Mouse (Mus musculus): ENCODE results near the gene Trpm3. TPM values are rescaled to one million over a fixed set of nuclear protein-coding genes. Genes with fewer than 3 reads are reported as not detected.
A peak's percentile ranks its signal among the peaks of the same experiment; 100 is the strongest.

Gene Trpm3
- total and polyA plus RNA-seq, 3 experiments, result 0.49 TPM; not detected in 2

DNA sequence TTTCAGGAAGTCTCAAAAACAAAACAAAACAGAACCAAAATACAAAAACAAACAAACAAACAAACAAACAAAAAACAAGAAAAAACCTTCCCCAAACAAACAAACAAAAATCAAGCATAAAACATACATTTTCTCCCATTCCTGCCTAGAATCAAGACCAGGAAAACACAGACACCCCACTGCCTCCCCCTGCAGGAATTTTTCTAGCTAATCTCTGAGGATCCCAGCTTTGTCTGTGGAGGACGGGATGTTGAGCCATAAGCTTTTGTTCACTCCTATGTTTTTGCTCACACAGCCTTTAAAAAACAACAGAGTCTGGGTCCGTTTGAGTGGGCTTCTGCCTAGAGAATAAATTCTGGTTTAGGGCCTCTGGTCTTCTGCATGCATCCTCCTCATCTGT is 162.1 kb downstream of the Trpm3 start:
- no peaks in the 10 kb centered on the region for H3K36me3 ChIP-seq (replicated peaks)
- DNase-seq (ENCODE audit: low spot score), result no peak
- ATAC-seq (ENCODE audit: extremely low read depth, insufficient number of reproducible peaks, low FRiP score, poor library complexity, severe bottlenecking), result no peak
- no peaks in the 10 kb centered on the region for H3K9me3 ChIP-seq (replicated peaks)
- H3K27me3 ChIP-seq (ENCODE audit: insufficient read depth, low read length), result 0 out of 2 replicates have a peak, but pooled peaks cover 7% of the 10 kb centered on the region
- no peaks in the 10 kb centered on the region for H3K4me1 ChIP-seq (ENCODE audit: insufficient read depth, low read depth, low read length)
- TF ChIP-seq POLR2AphosphoS5 (IDR thresholded peaks at IDR 0.05; ENCODE audit: insufficient replicate concordance, low read depth, low read length) (no peak), GATA1 (IDR thresholded peaks at IDR 0.05; ENCODE audit: borderline replicate concordance, low read length) (no peak), GATA2 (IDR thresholded peaks at IDR 0.05; ENCODE audit: borderline replicate concordance, low read depth, low read length) (no peak), CTCF (IDR thresholded peaks at IDR 0.05; ENCODE audit: low read depth, low read length) (no peak), TAL1 (conservative IDR thresholded peaks at IDR 0.05; ENCODE audit: low read depth, low read length) (no peak)
- no peak overlapping the region for H3K4me3 ChIP-seq (ENCODE audit: low read depth, low read length)

DNA sequence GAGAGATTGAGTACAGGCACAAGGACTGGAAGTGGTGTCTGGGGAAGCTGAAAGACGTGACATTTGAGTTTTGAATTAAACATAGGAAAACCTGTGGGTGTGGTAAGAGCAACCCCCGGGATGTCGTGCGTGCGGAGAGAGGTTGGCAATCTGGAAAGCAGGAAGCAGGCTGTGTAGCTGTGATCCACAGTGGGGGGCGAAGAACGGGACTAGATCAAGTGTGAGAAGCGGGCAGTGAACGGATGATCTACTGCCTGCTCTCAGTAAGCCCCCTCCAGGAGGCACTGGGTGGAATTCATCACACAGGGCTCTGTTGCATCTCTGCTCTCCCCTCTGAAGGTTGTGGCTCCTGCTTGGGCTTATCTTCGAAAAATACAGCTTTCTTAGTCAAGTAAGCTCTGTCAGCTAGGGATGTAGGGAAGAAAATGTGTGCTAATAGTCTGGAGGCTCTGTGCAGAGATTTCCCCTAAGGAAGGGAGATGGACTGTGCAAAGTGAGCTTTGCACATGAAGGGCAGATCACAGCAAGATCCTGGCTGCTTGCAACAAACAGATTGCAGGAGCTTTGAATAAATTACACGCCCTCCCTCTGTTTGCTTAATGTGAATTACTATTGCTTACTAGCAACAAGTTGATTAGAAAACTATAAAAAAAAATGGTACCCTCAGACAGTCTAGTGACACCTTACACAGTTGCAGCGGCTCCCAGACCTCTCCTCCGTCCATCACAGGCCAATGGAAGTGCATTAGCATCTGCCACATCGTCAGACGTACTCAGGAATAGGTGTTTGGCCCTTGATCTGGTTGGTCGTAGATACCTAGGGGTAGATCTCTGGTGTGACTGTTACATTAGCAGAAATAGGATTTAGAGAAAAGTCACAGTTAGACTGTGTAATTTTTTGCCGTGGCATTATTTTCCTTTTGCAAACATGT is 164.4 kb downstream of the Trpm3 start:
- TF ChIP-seq TAL1 (conservative IDR thresholded peaks at IDR 0.05; ENCODE audit: low read depth, low read length), result no peak
- no peak for TF ChIP-seq GATA1 (IDR thresholded peaks at IDR 0.05; ENCODE audit: borderline replicate concordance, low read length)
- TF ChIP-seq POLR2AphosphoS5 (IDR thresholded peaks at IDR 0.05; ENCODE audit: insufficient replicate concordance, low read depth, low read length), result no peak
- TF ChIP-seq CTCF (IDR thresholded peaks at IDR 0.05; ENCODE audit: low read depth, low read length), result no peak
- TF ChIP-seq GATA2 (IDR thresholded peaks at IDR 0.05; ENCODE audit: borderline replicate concordance, low read depth, low read length), result no peak
- Histone ChIP-seq H3K4me3 (ENCODE audit: low read depth, low read length) (no peak overlapping the region), H3K9me3 (replicated peaks) (no peaks in the 10 kb centered on the region), H3K36me3 (replicated peaks) (no peaks in the 10 kb centered on the region), H3K27me3 (ENCODE audit: insufficient read depth, low read length) (0 out of 2 replicates have a peak, but pooled peaks cover 10% of the 10 kb centered on the region), H3K4me1 (ENCODE audit: insufficient read depth, low read depth, low read length) (no peaks in the 10 kb centered on the region)
- ATAC-seq (ENCODE audit: extremely low read depth, insufficient number of reproducible peaks, low FRiP score, poor library complexity, severe bottlenecking), result no peak
- no peak for DNase-seq (ENCODE audit: low spot score)

DNA sequence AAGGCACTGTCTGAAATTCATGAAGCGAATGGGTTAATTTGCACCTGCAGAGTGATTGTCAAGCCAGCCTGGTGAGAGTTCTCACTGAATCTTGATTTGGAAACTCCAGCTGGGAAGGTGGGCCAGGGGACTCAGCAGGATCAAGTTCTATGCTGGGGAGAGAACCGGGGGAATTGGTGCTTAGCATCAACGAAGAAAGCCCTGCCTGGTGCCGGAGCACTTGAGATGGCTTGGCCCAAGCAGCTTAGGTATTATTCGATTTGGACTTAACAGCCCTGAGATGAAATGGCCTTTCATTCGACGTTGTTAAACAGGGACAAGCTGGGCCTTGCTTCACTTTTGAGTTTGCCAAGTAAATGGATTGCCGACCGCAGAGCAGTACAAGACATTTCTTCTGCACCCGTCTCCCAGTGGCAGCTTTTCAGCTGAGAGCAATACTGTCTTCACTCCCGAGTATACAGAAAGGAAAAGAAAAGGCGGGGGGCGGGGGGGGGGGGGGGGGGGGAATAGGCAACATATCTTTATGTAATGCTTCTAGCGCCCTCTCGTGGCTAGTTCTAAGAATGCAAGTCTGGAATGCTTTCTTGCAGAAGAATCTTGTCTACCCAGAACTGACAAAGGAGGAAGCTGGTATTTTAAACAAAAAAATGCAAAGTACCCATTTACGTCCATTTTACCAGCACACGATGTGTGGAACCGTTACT is 165.3 kb downstream of the Trpm3 start:
- no peak for ATAC-seq (ENCODE audit: extremely low read depth, insufficient number of reproducible peaks, low FRiP score, poor library complexity, severe bottlenecking)
- no peaks in the 10 kb centered on the region for H3K4me1 ChIP-seq (ENCODE audit: insufficient read depth, low read depth, low read length)
- no peak overlapping the region for H3K4me3 ChIP-seq (ENCODE audit: low read depth, low read length)
- DNase-seq (ENCODE audit: low spot score), result no peak
- 0 out of 2 replicates have a peak, but pooled peaks cover 10% of the 10 kb centered on the region for H3K27me3 ChIP-seq (ENCODE audit: insufficient read depth, low read length)
- H3K9me3 ChIP-seq (replicated peaks), result no peaks in the 10 kb centered on the region
- no peaks in the 10 kb centered on the region for H3K36me3 ChIP-seq (replicated peaks)
- TF ChIP-seq TAL1 (conservative IDR thresholded peaks at IDR 0.05; ENCODE audit: low read depth, low read length) (no peak), CTCF (IDR thresholded peaks at IDR 0.05; ENCODE audit: low read depth, low read length) (0 out of 2 replicates have a peak, but pooled peaks have one; percentile 10)

GRCm38 (mm10) chr19:22308081-22308480 is 169.2 kb downstream of the Trpm3 start:
- Histone ChIP-seq H3K36me3 (replicated peaks) (no peaks in the 10 kb centered on the region), H3K4me3 (ENCODE audit: low read depth, low read length) (no peak overlapping the region), H3K9me3 (replicated peaks) (no peaks in the 10 kb centered on the region), H3K4me1 (ENCODE audit: insufficient read depth, low read depth, low read length) (no peaks in the 10 kb centered on the region), H3K27me3 (ENCODE audit: insufficient read depth, low read length) (0 out of 2 replicates have a peak, but pooled peaks cover 8% of the 10 kb centered on the region)
- no peak for DNase-seq (ENCODE audit: low spot score)
- TF ChIP-seq TAL1 (conservative IDR thresholded peaks at IDR 0.05; ENCODE audit: low read depth, low read length), result no peak
- no peak for TF ChIP-seq CTCF (IDR thresholded peaks at IDR 0.05; ENCODE audit: low read depth, low read length)
- TF ChIP-seq POLR2AphosphoS5 (IDR thresholded peaks at IDR 0.05; ENCODE audit: insufficient replicate concordance, low read depth, low read length), result no peak
- no peak for TF ChIP-seq GATA2 (IDR thresholded peaks at IDR 0.05; ENCODE audit: borderline replicate concordance, low read depth, low read length)
- TF ChIP-seq GATA1 (IDR thresholded peaks at IDR 0.05; ENCODE audit: borderline replicate concordance, low read length), result no peak
- no peak for ATAC-seq (ENCODE audit: extremely low read depth, insufficient number of reproducible peaks, low FRiP score, poor library complexity, severe bottlenecking)

GRCm38 (mm10) chr19:22317306-22317705 is 178.5 kb downstream of the Trpm3 start:
- no peak for TF ChIP-seq POLR2AphosphoS5 (IDR thresholded peaks at IDR 0.05; ENCODE audit: insufficient replicate concordance, low read depth, low read length)
- no peak for TF ChIP-seq GATA1 (IDR thresholded peaks at IDR 0.05; ENCODE audit: borderline replicate concordance, low read length)
- TF ChIP-seq TAL1 (conservative IDR thresholded peaks at IDR 0.05; ENCODE audit: low read depth, low read length), result no peak
- TF ChIP-seq CTCF (IDR thresholded peaks at IDR 0.05; ENCODE audit: low read depth, low read length), result no peak
- TF ChIP-seq GATA2 (IDR thresholded peaks at IDR 0.05; ENCODE audit: borderline replicate concordance, low read depth, low read length), result no peak
- Histone ChIP-seq H3K4me3 (ENCODE audit: low read depth, low read length) (no peak overlapping the region), H3K9me3 (replicated peaks) (no peaks in the 10 kb centered on the region), H3K36me3 (replicated peaks) (no peaks in the 10 kb centered on the region), H3K27me3 (ENCODE audit: insufficient read depth, low read length) (no peaks in the 10 kb centered on the region; the same call in 1 of the 2 replicates), H3K4me1 (ENCODE audit: insufficient read depth, low read depth, low read length) (no peaks in the 10 kb centered on the region)
- no peak for ATAC-seq (ENCODE audit: extremely low read depth, insufficient number of reproducible peaks, low FRiP score, poor library complexity, severe bottlenecking)
- DNase-seq (ENCODE audit: low spot score), result no peak

DNA sequence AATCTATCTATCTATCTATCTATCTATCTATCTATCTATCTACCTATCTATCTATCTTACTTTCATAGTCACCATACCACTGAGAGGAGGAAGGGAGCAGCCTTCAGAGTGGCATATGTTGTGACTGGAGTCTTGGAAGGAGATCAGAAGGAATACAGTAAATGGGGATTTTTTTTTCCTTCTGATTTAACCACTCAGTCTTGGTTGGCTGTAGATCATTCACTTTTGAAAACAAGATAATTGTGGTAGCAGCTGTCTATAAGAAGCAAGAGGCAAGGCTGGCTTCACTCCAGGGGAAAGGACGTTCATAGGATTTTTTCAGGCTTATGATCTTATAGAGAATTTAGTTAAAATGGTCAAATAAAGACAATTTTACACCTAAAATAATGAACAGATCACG is 188.0 kb downstream of the Trpm3 start:
- no peaks in the 10 kb centered on the region for H3K27me3 ChIP-seq (ENCODE audit: insufficient read depth, low read length)
- TF ChIP-seq POLR2AphosphoS5 (IDR thresholded peaks at IDR 0.05; ENCODE audit: insufficient replicate concordance, low read depth, low read length) (no peak), GATA1 (IDR thresholded peaks at IDR 0.05; ENCODE audit: borderline replicate concordance, low read length) (no peak), CTCF (IDR thresholded peaks at IDR 0.05; ENCODE audit: low read depth, low read length) (no peak), GATA2 (IDR thresholded peaks at IDR 0.05; ENCODE audit: borderline replicate concordance, low read depth, low read length) (no peak), TAL1 (conservative IDR thresholded peaks at IDR 0.05; ENCODE audit: low read depth, low read length) (no peak)
- DNase-seq (ENCODE audit: low spot score), result no peak
- no peaks in the 10 kb centered on the region for H3K4me1 ChIP-seq (ENCODE audit: insufficient read depth, low read depth, low read length)
- ATAC-seq (ENCODE audit: extremely low read depth, insufficient number of reproducible peaks, low FRiP score, poor library complexity, severe bottlenecking), result no peak
- no peaks in the 10 kb centered on the region for H3K36me3 ChIP-seq (replicated peaks)
- H3K4me3 ChIP-seq (ENCODE audit: low read depth, low read length), result no peak overlapping the region
- no peaks in the 10 kb centered on the region for H3K9me3 ChIP-seq (replicated peaks)
